Mouse (Mus musculus) adrenal gland, postnatal 14 days (tissue): ENCODE measurements around the gene Elf2. TPM values are rescaled to one million over a fixed set of nuclear protein-coding genes. Genes with fewer than 3 reads are reported as not detected.
"Not testable (repeated sequence)": the region's sequence is repeated elsewhere in the genome, so short reads cannot be mapped to it uniquely, and the experiment has no call there.

ENCODE experiments used
- DNase-seq: peaks from one replicate; pipeline ENCODE4 v3.0.0; 2021; ENCODE audit warnings: mixed read lengths
- total RNA-seq: library from RNA; stranded (reverse); gene quantifications from 2 replicates; pipeline ENCODE4 v1.2.3, GENCODE M21; 2021

Gene Elf2
- total RNA-seq, 1 experiment from 2014 or later = 88.4 TPM

- DNase-seq = no peak
These were observed 108.1 kb downstream of the Elf2 start for GRCm38 (mm10) chr3:51232205-51232910.

- DNase-seq = no peak
These were observed 109.0 kb downstream of the Elf2 start for GRCm38 (mm10) chr3:51231499-51231898.

- DNase-seq = no peak
These were observed 109.6 kb downstream of the Elf2 start for GRCm38 (mm10) chr3:51230886-51231285.

- no peak for DNase-seq
These were observed 110.2 kb downstream of the Elf2 start for GRCm38 (mm10) chr3:51230146-51230835.

- no peak for DNase-seq
These were observed 111.2 kb downstream of the Elf2 start for GRCm38 (mm10) chr3:51229226-51229625.

GRCm38 (mm10) chr3:51228821-51229205, 111.7 kb downstream of the Elf2 start:
- no peak for DNase-seq

- DNase-seq = peak; percentile 82
These were observed 112.2 kb downstream of the Elf2 start for GRCm38 (mm10) chr3:51228038-51228820.

GRCm38 (mm10) chr3:51226601-51227000, 113.9 kb downstream of the Elf2 start:
- DNase-seq = no peak

- DNase-seq = no peak
These were observed 114.5 kb downstream of the Elf2 start for GRCm38 (mm10) chr3:51225979-51226378.

GRCm38 (mm10) chr3:51225226-51225750, 115.2 kb downstream of the Elf2 start:
- DNase-seq = no peak

GRCm38 (mm10) chr3:51224363-51225225, 115.9 kb downstream of the Elf2 start, which contains the start of gene Noct:
Gene Noct (plus strand): TSS chr3:51224447.
- peak; percentile 94 for DNase-seq

- no peak for DNase-seq
These were observed 116.9 kb downstream of the Elf2 start for GRCm38 (mm10) chr3:51223556-51223955.

GRCm38 (mm10) chr3:51222834-51223460, 117.5 kb downstream of the Elf2 start:
- peak; percentile 27 for DNase-seq

- no peak for DNase-seq
These were observed 118.2 kb downstream of the Elf2 start for GRCm38 (mm10) chr3:51222302-51222701.

GRCm38 (mm10) chr3:51221847-51222246, 118.6 kb downstream of the Elf2 start:
- DNase-seq = no peak

GRCm38 (mm10) chr3:51220846-51221245, 119.6 kb downstream of the Elf2 start:
- no peak for DNase-seq

GRCm38 (mm10) chr3:51219213-51219612, 121.2 kb downstream of the Elf2 start:
- no peak for DNase-seq

- DNase-seq = not testable (repeated sequence)
These were observed 122.1 kb downstream of the Elf2 start for GRCm38 (mm10) chr3:51218385-51218784.

- DNase-seq = not testable (repeated sequence)
These were observed 124.1 kb downstream of the Elf2 start for GRCm38 (mm10) chr3:51216351-51216750.

- no peak for DNase-seq
These were observed 124.8 kb downstream of the Elf2 start for GRCm38 (mm10) chr3:51215681-51216080.

GRCm38 (mm10) chr3:51213111-51213510, 127.4 kb downstream of the Elf2 start:
- DNase-seq = peak; percentile 55
